Mouse (Mus musculus): ENCODE data around the gene Rora.

Rora gene

DNA sequence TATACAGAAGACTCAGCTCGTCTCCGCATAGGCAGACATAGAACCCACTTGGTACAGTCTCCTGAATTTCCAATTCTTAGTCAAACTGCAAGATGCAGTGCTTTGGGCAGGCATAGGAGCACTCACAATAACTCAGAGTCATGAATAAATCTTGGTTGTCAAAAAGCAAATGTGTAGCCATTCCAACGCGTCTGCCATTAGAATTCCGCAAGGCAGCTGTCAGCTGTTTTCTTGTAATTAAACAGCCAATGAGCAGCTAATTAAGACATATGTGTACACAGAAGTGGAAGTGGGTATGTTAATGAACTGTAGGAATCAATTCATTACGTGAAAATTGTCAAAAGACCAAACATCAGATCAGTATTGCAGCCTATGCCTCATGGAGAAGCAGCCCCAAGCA, 700.6 kb downstream of the Rora start:
- DNase-seq (ENCODE audit: low spot score) = no peak

DNA sequence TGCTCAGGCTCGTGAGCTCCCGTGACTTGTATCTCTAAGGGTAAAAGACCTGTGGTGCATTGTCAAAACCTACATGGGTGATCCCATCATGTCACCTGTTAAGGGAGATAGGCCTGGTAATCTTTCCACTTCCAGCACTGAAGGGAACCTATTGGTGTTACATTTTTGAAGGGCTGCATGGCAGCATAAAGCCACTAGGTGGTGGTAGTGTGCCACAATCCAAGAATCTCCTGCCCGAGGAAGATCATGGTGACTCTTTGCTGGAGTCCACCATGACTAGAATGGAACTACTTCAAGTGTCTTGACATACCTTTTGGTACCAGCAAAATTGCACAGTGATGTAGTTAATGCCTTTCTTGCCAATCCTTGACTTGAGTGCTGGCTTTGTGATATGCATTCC, 704.2 kb downstream of the Rora start:
- peak; percentile 26 for DNase-seq (ENCODE audit: low spot score)

DNA sequence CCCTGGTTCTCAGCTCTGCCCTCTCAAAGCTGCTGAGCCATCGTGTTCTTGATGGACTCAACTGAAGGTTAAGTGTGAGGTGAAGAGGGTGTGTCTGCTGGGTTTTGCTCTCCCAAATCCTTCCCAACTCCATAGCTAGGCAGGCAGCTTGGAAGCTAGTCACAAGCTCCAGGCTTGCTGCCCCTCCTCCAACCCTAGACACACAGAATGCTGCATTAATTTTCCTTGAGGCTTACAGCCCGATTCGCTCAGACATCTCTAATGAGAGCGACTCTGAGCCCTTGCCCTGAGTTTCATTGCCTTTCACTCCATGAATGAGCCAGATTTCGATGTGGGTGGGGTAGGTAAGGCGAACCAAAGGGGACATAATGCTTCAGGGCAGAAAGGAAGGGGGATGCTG, 705.2 kb downstream of the Rora start:
- no peak for DNase-seq (ENCODE audit: low spot score)

DNA sequence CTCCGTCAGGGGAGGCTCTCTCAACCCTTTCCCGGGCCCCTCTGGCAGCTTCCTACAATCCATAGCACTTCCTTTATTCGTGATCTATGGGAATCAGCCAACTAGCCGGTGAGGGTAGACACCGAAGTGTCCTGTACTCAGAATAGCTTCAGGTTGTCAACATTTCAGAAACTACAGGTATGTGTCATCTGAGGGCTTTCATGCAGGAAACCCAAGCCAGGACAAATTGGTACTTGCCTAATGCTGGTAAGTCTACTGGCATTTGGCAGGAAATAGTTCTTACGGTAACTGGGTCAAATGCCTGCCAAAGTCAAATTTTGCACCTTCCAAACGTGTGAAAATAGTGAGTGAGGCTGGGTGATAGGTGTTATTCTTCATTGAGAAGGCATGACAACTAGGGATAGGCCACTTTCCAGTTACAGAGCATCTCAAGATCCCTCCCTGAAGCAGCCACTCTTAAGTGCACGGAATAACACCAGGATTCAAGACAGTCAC, 708.4 kb downstream of the Rora start:
- no peak for DNase-seq (ENCODE audit: low spot score)

DNA sequence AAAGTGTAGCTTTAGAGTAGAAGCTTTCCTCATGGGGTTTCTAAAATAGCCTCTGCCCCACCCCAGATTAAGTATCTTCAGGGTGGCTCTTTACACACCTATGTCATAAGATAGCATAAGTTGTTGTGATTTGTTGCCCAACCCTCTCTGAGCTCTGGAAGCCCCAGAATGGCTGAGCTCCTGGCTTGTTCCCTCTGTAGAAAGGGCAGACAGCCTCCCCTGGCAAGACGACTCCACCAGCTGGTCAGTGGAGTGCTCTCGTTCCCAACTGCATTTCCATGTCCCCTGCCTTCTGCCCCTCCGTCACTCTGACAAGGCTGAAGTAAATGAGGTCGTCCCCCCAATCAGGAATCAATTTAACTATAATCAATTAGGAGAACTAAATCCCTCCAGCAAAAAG, 709.2 kb downstream of the Rora start:
- no peak for DNase-seq (ENCODE audit: low spot score)

DNA sequence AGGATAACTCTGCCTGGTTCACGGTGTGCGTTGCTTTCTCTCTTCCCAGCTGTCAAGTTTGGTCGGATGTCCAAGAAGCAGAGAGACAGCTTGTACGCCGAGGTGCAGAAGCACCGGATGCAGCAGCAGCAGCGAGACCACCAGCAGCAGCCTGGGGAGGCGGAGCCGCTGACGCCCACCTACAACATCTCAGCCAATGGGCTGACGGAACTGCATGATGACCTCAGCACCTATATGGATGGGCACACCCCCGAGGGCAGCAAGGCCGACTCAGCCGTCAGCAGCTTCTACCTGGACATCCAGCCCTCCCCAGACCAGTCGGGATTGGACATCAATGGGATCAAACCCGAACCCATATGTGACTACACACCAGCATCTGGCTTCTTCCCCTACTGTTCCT, 710.5 kb downstream of the Rora start:
- no peak for DNase-seq (ENCODE audit: low spot score)

DNA sequence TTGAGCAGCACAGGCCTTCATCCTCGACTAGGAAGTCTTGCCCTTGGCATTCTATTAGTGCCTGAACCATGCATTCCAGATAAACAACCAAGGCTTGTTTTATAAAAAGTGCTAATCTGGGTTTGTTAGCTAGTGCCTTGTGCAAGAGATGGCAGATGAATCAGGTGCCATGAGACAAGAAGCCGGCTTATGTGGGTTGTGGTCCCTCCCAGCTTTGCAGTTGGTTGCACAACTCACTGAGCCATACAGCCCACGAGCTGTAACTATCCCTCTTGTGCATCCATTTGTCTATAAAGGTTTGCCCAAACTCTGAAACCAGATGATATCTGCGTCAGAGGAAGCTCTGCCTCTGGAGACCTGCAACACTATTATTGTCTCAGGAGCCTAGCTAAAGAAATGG, 713.5 kb downstream of the Rora start:
- DNase-seq (ENCODE audit: low spot score) = no peak

DNA sequence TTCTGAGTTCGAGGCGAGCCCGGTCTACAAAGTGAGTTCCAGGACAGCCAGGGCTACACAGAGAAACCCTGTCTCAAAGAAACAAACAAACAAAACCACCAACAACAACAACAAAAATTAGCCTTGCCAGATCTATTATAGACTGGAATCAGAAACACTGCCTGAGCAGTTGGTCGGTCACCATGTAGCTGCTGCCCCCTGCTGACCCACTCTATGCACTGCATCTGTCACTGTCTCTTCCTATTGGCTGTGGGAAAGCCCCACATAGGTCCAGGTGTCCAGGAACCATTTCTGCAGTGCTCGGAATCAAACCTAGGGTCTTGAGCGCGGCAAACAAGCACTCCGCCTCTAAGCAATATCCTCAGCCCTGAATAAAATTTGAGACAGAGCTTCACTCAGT, 714.5 kb downstream of the Rora start:
- DNase-seq (ENCODE audit: low spot score) = peak; percentile 59

DNA sequence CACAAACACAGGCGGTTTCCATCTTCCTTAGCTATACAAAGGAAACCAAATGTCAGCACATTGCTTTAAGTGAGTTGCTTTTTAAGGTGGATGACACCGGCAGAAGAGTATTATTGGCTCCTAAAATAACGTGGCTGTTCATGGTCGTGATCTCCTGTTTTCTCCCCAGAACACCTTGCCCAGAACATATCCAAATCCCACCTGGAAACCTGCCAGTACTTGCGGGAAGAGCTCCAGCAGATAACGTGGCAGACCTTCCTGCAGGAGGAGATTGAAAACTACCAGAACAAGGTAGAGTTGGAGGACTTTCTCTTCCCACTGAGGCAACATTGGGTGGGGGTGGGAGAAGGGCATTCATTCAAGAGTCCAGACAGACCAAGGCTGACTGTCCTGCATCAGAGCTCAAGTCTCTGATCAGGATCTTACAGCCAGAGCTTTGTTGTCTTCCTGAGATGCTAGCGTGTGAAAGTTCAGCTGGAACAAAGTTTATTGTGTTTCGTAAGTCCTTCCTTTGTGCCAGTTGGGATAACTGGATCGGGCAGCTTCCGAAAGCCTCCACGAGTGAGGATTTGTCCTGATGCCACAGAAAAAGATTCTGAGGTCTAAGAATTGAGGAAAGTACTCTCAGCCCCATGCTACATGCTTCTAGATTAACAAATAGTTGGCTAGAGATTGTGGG, 717.6 kb downstream of the Rora start:
- DNase-seq (ENCODE audit: low spot score) = no peak

DNA sequence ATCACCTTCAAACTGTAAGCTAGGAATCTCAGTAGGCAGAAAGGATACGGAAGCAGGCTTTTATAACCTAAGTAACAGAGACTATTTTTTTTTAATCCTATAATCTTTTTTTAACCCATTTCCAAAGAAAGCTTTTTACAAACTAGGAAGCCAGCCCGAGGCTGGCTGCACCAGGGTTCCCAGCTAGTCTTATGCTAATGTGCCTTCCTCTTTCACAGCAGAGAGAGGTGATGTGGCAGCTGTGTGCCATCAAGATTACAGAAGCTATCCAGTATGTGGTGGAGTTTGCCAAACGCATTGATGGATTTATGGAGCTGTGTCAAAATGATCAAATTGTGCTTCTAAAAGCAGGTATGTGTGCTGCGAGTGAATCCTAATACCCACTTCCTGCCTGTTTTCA, 719.3 kb downstream of the Rora start:
- no peak for DNase-seq (ENCODE audit: low spot score)

DNA sequence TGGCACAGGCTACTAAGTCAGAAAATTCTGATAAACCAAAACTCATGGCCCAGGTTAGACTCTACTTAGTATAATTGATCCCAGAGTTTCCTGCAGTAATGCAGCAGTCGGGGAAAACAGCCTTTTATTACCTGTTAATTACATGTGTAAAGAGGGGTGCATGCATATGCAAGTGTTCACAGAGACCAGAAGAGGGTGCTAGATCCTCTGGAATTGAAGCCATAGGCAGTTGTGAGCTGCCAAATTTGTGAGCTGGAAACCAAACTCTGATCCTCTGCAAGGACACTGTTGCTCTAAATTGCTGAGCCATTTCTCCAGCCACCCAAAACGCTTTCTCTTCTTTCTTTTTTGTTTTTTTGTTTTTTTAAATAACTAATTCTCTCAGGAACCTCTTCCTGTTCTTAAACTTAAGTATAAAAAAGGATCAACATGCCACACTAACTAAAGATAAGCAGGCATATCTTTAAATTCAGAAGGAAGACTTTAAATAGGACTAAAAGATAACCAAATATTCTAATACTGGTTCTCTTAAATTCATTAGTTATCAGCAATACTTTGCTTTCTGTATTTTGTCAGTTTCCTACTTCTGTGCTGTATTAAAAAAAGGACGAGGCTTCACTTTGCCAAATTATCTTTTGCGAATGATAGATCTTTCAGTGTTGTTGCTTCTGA, 723.5 kb downstream of the Rora start:
- DNase-seq (ENCODE audit: low spot score) = no peak

DNA sequence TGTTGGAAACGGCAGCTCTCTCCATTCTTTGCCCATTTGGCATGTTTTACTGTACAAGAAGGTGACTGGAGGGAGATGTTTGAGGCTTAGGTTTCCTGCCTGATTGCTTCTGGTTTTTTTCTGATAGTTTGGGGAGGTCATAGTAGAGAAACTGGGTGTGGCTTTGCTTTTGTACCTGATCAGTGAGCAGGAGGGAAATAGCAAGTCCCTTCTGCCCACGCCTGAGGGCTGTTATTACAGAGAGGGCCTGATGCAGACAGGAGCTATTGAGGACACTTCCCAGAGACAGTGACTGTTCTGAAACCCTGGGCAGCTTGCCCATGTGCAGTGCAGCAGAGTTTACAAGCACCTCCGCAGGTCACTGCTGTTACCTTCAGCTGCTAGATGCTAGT, 724.1 kb downstream of the Rora start:
- no peak for DNase-seq (ENCODE audit: low spot score)

DNA sequence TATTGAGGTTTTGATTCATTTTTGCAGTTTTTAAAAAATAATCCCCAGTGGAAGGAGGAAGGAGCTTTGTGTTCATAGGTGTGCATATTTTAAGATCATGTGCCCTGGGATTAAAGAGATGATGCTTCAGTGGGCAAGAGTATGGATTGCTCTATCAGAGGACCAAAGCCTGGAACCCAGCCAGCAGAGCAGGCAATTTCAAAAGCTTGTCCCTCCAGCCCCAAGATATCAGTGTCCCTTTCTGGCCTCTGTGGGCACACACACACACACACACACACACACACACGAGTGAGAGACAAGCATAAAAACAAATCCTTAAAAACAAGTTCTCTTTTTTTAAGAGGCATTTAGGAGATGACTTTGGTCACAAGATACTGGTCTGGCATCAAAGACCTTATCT, 727.0 kb downstream of the Rora start:
- DNase-seq (ENCODE audit: low spot score) = no peak

DNA sequence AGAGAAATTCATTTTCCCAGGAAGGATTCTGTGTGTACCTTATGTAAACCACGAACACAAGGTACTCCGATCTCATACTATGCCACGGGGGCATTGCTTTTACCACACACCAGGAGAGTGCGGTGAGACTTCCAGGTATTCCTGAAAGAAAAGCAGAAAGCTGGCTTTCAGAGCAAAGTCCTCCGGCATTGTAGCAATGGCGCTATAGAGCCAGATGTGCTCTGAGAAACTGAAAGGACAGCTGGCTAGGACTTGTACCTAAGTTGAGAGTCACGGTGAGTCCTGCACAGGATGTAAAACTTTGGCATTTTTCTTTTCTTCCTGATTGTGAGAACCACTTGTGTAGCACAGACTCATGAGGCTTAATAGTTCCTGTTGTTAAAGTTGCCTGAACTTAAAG, 728.2 kb downstream of the Rora start:
- no peak for DNase-seq (ENCODE audit: low spot score)

DNA sequence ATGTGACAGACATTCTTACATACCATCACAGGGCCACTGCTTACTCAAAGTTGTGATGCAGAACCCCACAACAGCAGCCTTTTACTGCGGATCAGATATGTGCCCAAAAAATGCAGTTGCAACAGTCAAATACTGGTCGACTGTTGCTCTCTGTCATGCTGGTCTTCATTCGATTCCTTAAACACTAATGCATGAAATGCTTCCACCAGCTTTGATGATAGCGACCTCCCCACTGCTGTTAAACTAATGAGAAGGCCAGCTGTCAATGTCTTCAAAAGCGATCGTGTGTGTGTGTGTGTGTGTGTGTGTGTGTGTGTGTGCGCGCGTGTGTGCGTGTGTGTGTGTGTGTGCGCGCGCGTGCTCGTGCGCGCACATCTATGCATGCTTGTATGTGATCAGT, 730.9 kb downstream of the Rora start:
- DNase-seq (ENCODE audit: low spot score) = no peak

DNA sequence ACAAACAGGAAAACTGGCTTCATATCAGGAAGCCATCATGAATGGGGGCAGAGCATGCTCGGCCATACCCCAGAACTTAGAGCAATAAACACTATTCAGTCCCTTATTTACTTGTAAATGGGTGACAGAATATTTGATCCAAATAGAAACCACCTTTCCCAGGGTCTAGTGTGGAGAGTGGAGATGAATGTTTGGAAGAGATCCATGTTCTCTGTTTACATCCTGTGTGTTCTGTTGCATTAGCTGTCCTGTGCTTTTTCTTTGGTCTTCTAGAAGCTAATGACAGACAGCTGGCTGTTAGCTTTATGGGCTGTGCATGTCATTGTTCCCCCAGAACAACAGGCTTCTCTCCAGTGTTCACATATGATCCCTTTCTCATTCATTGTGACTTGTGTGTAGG, 731.3 kb downstream of the Rora start:
- no peak for DNase-seq (ENCODE audit: low spot score)

DNA sequence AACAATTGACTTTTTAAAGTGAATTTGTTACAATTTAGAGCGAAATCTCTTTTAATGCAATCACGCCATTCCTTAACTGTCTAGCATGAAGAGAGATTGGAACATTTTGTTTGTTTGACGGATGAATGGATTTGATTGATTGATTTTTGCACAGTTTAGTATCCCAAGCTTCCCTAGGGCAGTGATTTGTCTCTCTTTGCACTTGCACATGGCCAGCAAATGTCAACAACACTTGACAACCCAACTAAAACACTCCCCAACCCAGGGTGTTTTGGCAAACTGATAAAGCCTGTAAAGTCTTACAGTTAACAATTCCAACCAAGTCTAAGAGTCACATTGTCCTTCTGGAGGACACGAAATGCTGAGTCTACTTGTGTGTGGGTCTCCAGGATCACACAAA, 733.7 kb downstream of the Rora start:
- no peak for DNase-seq (ENCODE audit: low spot score)

DNA sequence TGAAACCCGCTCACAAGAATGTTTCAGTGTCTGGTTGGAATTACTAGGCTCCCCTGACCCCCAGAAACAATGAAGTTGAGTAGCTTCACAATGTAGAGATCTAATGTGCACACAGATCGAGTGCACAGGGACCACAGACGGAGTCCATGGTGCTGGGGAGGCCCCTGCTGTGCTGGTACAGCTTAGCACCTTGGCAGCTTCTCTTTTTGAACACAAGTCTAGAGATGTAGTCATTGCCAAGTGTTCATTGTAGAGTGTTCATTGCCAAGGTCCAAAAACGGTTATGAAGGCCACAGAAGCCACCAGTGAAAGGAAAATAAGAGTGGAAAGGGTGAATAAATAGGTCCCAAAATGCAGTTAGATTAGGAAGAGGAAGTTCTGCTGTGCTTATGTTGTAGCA, 737.0 kb downstream of the Rora start:
- DNase-seq (ENCODE audit: low spot score) = no peak

DNA sequence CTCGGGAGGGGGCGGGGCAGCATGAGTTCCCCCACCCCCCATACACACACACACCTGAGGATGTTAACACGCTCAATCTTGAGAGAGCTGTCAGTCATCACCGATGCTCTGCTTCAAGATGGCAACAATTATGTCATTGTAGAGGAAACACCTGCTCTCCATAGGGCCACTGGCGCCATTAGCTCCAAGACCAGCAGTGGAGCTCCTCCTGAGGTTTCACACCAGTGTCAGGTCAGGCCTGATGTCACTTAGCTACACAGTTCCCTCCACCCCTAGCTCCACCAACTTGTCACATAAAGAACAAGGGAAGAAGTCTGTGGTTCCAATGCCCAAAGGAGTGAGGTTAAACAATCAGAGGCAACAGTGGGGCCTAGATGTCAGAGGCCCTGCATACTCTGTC, 740.6 kb downstream of the Rora start:
- DNase-seq (ENCODE audit: low spot score) = no peak

DNA sequence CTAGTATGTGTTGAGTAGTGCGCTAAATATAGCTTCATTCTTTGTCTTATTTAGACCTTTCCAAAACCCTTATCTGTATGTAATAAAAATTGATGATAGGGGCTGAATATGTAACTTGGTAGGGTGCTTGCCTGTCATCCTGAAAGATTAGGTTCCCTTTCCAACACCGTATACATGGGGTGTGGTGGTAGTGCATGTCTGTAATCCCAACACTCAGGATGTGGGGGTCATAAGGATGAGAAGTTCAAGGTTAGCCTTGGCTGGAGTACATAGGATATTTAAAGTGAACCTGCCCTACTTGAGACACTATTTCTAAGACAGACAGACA, 743.8 kb downstream of the Rora start:
- no peak for DNase-seq (ENCODE audit: low spot score)

DNA sequence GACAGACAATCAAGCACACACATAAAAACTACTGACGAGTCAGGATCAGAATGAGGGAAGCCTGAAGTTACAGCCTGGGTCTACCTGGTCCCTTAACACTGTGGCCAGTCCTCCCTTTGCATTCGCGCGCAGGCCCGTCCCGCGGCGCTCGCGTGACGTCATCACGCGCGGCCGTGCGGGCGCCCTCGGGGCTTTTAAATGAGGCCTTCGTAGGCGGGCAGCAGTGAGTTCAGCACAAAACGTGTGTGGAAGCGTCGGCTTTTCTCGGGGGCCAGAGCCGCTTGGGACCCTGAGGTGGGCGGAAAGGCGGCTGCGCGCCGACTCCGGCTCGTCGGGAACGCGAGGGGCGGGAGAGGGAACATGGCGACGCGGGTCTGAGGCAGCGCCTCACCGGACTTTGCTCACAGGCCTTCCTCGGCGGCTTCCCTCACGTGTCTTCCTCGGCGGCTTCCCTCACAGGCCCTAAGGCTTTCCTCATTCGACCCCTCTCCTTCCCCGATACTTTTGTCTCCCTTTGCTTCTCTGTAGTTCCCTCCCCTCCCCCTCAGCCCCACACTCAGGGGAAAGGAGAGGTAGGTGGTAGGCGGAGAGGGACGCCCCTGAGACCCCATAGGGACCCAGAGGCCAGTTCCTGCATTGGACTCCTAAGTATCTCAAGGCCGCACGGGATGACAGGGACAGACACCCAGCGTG, 744.3 kb downstream of the Rora start, which contains the start of gene Ice2:
Gene Ice2, plus strand, starts transcription at position 147 of the 693 bp plus-strand sequence.
- peak; percentile 67 for DNase-seq (ENCODE audit: low spot score)

DNA sequence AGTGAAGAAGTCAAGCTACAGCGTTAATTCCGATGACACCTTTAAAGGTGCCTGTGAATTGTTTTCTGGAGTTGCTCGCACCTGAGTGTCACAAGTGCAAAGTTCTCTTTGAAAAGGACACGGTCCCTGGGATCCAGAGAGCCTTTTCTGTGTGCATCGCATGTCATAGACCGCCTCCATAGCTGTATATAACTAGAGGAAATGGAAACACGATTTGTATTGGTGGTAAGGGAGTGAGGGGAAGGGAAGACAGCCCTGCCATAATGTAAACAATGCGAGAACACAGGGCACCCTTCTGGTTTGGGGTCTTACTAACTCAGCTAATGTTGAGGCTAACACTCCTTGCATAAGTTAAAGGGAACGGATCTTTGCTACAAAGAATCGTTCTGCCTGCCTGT, 744.9 kb downstream of the Rora start:
- DNase-seq (ENCODE audit: low spot score) = no peak

DNA sequence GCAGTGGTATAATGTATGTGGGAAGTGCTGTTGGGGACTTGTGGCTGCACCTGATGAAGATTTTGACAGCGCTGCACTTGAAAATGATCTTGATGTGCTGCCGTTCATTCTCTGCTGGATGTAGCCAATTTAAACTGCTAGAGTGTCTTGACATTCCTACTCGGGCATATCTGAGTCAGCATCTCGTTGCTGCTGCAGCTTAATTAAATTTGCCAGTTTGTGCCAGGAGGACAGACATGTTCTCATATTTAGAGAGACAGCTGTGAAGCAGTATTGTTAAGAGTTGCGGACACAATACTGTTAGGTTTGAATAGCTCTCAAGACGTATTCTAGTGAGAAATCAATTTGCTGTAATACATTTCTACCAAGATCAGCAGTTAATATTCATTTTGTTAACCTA, 751.1 kb downstream of the Rora start:
- no peak for DNase-seq (ENCODE audit: low spot score)

DNA sequence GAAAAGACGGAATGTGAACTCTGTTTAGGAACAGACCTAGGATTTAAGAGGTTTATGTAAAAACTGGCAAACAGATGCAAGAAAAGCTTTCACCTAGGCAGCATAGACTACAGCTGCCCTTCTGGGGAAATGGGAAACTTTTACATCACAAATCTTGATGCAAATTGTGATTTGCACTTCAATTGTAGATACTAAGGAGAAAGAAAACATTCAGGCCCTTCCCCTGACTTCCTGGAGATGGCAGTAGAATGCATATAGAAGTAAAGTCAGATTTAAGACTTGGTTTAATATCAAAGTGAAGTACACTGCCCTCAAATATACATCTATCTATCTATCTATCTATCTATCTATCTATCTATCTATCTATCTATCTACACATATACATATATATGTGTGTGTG, 765.9 kb downstream of the Rora start:
- DNase-seq (ENCODE audit: low spot score) = no peak

Data from urinary bladder, postnatal 25 days (tissue).